Mouse (Mus musculus) naive thymus-derived CD4-positive, alpha-beta T cell, adult 5 months (primary cell): ENCODE results near the gene Bap1. TPM values are rescaled to one million over a fixed set of nuclear protein-coding genes. Genes with fewer than 3 reads are reported as not detected.

ENCODE experiments used
- polyA plus RNA-seq: library from polyadenylated mRNA; unstranded; fragments of 100-300 nt; shearing (Covaris generic); gene quantifications from one replicate; pipeline ENCODE4 v1.2.1, GENCODE M21; 2017

The Bap1 gene
- polyA plus RNA-seq: 108 TPM

GRCm38 (mm10) chr14:31251084-31251604 lies at the start of gene Bap1, which contains the start of gene Phf7:
Gene Bap1 (plus strand): TSS chr14:31251450.
Gene Phf7 (minus strand): TSS chr14:31251317.

GRCm38 (mm10) chr14:31208084-31208483 lies 43.2 kb upstream of the Bap1 start, which contains the start of gene Tnnc1:
Gene Tnnc1 (plus strand): TSS chr14:31208312.

GRCm38 (mm10) chr14:31216846-31217245 lies 34.4 kb upstream of the Bap1 start, which contains the start of gene Nisch:
Gene Nisch (minus strand): TSS chr14:31216946.

DNA sequence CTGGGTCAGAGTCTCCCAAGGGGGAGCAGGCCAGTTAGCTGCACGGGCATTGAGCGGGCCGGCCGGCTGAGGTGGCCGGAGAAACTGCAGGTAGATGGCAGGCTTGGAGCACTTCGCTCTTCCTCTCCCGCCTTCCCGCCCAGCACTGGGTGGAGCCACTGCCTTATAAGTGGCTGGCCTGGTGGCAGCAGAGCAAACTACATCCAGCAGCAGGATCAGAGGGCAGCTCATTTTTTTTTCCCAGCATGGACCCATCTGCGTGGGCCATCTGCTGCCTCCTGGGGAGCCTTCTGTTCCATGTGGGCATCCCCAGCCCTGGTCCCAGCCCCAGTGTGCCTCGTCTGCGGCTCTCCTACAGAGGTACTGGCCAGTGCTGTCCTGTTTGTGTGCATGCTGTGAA lies 33.6 kb upstream of the Bap1 start, which contains the start of gene Sema3g:
Gene Sema3g (plus strand): TSS at position 195 of the 400 bp plus-strand sequence.

Other genes with a start within 250 kb of the Bap1 start
- 160 TPM for gene Spcs1, start 249.8 kb upstream of the Bap1 start, polyA plus RNA-seq
- gene Pbrm1, start 232.3 kb upstream of the Bap1 start, polyA plus RNA-seq: 181 TPM
- 134 TPM for gene Gnl3, start 232.3 kb upstream of the Bap1 start, polyA plus RNA-seq
- gene Smim4, start 122.5 kb upstream of the Bap1 start, polyA plus RNA-seq: 63.6 TPM
- 0.71 TPM for gene Nt5dc2, start 120.4 kb upstream of the Bap1 start, polyA plus RNA-seq
- gene Stab1, start 82.8 kb upstream of the Bap1 start, polyA plus RNA-seq: 0.25 TPM
- not detected for gene Tnnc1, start 43.1 kb upstream of the Bap1 start, polyA plus RNA-seq
- 291 TPM for gene Nisch, start 34.5 kb upstream of the Bap1 start, polyA plus RNA-seq
- gene Sema3g, start 33.6 kb upstream of the Bap1 start, polyA plus RNA-seq: not detected
- gene Phf7, start 133 bp upstream of the Bap1 start, polyA plus RNA-seq: 8.5 TPM
- not detected for gene Dnah1, start 72.4 kb downstream of the Bap1 start, polyA plus RNA-seq
- gene Capn7, start 85.2 kb downstream of the Bap1 start, polyA plus RNA-seq: 71.1 TPM
- 127 TPM for gene Sh3bp5, start 184.6 kb downstream of the Bap1 start, polyA plus RNA-seq
- 23.8 TPM for gene Eaf1, start 242.9 kb downstream of the Bap1 start, polyA plus RNA-seq
- 42.8 TPM for gene Mettl6, start 243.6 kb downstream of the Bap1 start, polyA plus RNA-seq